Mouse (Mus musculus) hindbrain, postnatal 0 days (tissue): ENCODE results near the gene Sgtb. TPM values are rescaled to one million over a fixed set of nuclear protein-coding genes. Genes with fewer than 3 reads are reported as not detected.

Source experiments
- ATAC-seq: fragments of 200-750 bp; cut with Nextera tagmentation; 2 replicates; pipeline ENCODE4 v1.8.0; 2017; ENCODE audit warnings: mild to moderate bottlenecking, moderate TSS enrichment, moderate library complexity
- DNase-seq: peaks from one replicate; pipeline ENCODE4 v3.0.0-alpha.2; 2015; ENCODE audit warnings: low spot score
- H3K27ac ChIP-seq: fragments of 300-500 bp; sonication (generic); 2 replicates; pipeline ENCODE4 v1.5.1; 2014; ENCODE audit warnings: mild to moderate bottlenecking
- H3K27me3 ChIP-seq: fragments of 300-500 bp; sonication (generic); 2 replicates; pipeline ENCODE4 v1.6.1; 2014; ENCODE audit warnings: low read length, mixed read lengths; ENCODE audit not compliant: insufficient read depth
- H3K36me3 ChIP-seq: fragments of 300-500 bp; sonication (generic); 2 replicates; pipeline ENCODE4 v1.6.1; 2014; ENCODE audit warnings: low read length, mixed read lengths; ENCODE audit not compliant: insufficient read depth
- H3K4me1 ChIP-seq: fragments of 300-500 bp; sonication (generic); 2 replicates; pipeline ENCODE4 v1.6.1; 2014; ENCODE audit warnings: antibody characterized with exemption, low read length, mixed read lengths; ENCODE audit not compliant: insufficient read depth
- H3K4me2 ChIP-seq: fragments of 300-500 bp; sonication (generic); 2 replicates; pipeline ENCODE4 v1.6.1; 2014; ENCODE audit warnings: low read depth, mild to moderate bottlenecking, low read length, moderate library complexity, mixed read lengths
- H3K4me3 ChIP-seq: fragments of 300-500 bp; sonication (generic); 2 replicates; pipeline ENCODE4 v1.5.1; 2014; ENCODE audit warnings: low read length
- H3K9ac ChIP-seq: fragments of 300-500 bp; sonication (generic); replicated peaks from 2 replicates; pipeline ENCODE4 v1.6.1; 2014; ENCODE audit warnings: mild to moderate bottlenecking, low read length, moderate library complexity, mixed read lengths
- H3K9me3 ChIP-seq: fragments of 300-500 bp; sonication (generic); 2 replicates; pipeline ENCODE4 v1.6.1; 2016; ENCODE audit warnings: low read length, mixed read lengths
- CTCF ChIP-seq: IDR thresholded peaks from 2 replicates; pipeline ENCODE4 v1.5.1; 2016; ENCODE audit warnings: antibody characterized with exemption, control low read depth, low read depth
- WGBS: fragments of 180-500 bp; shearing (Covaris S2); extraction: QIAGEN DNeasy Blood & Tissue Kit; methylation state at CpG from one replicate; pipeline ENCODE4 v1.1.7; 2014; 5-methylcytosine and 5-hydroxymethylcytosine counted together
- polyA plus RNA-seq: library from polyadenylated mRNA; unstranded; fragments of >200 nt; fragmentation: Nextera tagmentation; extraction: Ambion mirVana; gene quantifications from 2 replicates; pipeline ENCODE4 v1.2.1, GENCODE M21; 2015
- total RNA-seq: library from RNA; depleted of rRNA; stranded (reverse); fragments of >200 nt; gene quantifications from 2 replicates; pipeline ENCODE4 v1.2.3, GENCODE M21; 2014

The Sgtb gene
- total and polyA plus RNA-seq, 2 experiments from 2014 or later: 24.3 to 26.8 TPM

GRCm38 (mm10) chr13:104089387-104089786 lies 20.2 kb upstream of the Sgtb start:
- H3K4me2 ChIP-seq: no peak overlapping the region
- WGBS: 27% methylated on average over 1 of the region's 1 CpGs
- DNase-seq: peak; percentile 55

GRCm38 (mm10) chr13:104091734-104092133 lies 17.8 kb upstream of the Sgtb start:
- DNase-seq: no peak

More at GRCm38 (mm10) chr13:104089387-104089786, 20.2 kb upstream of the Sgtb start:
- Histone ChIP-seq H3K9ac (no peak overlapping the region), H3K36me3 (no peaks in the 10 kb centered on the region), H3K4me1 (no peaks in the 10 kb centered on the region), H3K9me3 (no peaks in the 10 kb centered on the region), H3K27ac (no peak overlapping the region), H3K27me3 (no peaks in the 10 kb centered on the region), H3K4me3 (no peak overlapping the region)
- peak; percentile 77 for ATAC-seq
- TF ChIP-seq CTCF: peak; percentile 84

GRCm38 (mm10) chr13:104094531-104095385 lies 14.8 kb upstream of the Sgtb start:
- TF ChIP-seq CTCF: no peak
- 83% methylated on average over 11 of the region's 11 CpGs for WGBS
- no peaks in the 10 kb centered on the region for H3K27me3 ChIP-seq
- DNase-seq (no peak), ATAC-seq (no peak)
- H3K4me1 ChIP-seq: no peaks in the 10 kb centered on the region
- H3K27ac ChIP-seq: no peak overlapping the region
- H3K36me3 ChIP-seq: no peaks in the 10 kb centered on the region
- H3K4me3 ChIP-seq: no peak overlapping the region
- H3K4me2 ChIP-seq: no peak overlapping the region
- H3K9me3 ChIP-seq: no peaks in the 10 kb centered on the region
- H3K9ac ChIP-seq: no peak overlapping the region

More at GRCm38 (mm10) chr13:104091734-104092133, 17.8 kb upstream of the Sgtb start:
- H3K27ac ChIP-seq: no peak overlapping the region
- H3K9me3 ChIP-seq: no peaks in the 10 kb centered on the region
- WGBS: 9% methylated on average over 1 of the region's 1 CpGs
- no peak overlapping the region for H3K4me3 ChIP-seq
- no peaks in the 10 kb centered on the region for H3K27me3 ChIP-seq
- H3K36me3 ChIP-seq: no peaks in the 10 kb centered on the region
- no peak for TF ChIP-seq CTCF
- no peak for ATAC-seq
- H3K9ac ChIP-seq: no peak overlapping the region
- no peaks in the 10 kb centered on the region for H3K4me1 ChIP-seq
- no peak overlapping the region for H3K4me2 ChIP-seq

DNA sequence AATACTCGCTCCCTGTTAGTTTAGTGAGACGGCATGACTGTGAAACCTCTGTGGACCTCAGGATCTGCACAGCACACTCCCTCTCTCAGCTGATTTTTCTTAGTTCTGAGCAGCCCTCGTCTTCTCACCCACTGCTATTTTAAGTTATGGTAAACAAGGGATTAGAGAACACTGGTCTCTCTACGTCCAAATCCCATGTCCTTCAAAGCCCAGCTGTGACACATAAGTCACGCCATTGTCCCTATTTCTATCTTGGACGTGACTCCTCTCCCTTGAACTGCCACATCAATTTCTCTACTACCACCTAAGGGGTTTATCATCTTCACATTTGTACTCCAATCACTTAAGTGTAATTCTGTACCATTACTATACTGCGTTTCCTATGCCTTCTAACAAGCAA lies 13.6 kb upstream of the Sgtb start:
- no peak for TF ChIP-seq CTCF
- Histone ChIP-seq H3K4me3 (no peak overlapping the region), H3K9ac (no peak overlapping the region), H3K27ac (no peak overlapping the region), H3K9me3 (no peaks in the 10 kb centered on the region), H3K27me3 (no peaks in the 10 kb centered on the region), H3K4me1 (no peaks in the 10 kb centered on the region), H3K4me2 (no peak overlapping the region), H3K36me3 (no peaks in the 10 kb centered on the region)
- DNase-seq (no peak), ATAC-seq (no peak)
- WGBS: 63% methylated on average over 7 of the region's 7 CpGs

DNA sequence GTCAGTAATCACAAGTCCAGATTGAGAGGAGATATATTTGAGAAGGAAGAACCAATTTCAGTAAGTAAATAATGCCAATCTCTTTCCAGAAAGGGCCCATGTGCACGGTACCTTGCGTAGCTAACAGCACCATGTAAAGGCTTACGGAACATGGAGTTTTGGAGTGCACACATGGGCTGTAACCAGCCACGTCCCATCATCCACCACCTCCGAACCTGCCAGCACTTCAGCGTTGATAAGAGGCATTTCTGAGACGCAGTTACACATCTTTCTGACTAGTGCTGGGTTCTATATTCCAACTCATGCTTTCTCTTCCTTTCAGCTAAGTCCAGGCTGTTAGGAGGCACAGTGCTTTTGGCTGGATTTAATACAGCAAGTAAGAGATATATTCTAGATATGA lies 12.4 kb upstream of the Sgtb start:
- no peak overlapping the region for H3K9ac ChIP-seq
- no peak overlapping the region for H3K4me3 ChIP-seq
- H3K27me3 ChIP-seq: no peaks in the 10 kb centered on the region
- ATAC-seq (no peak), DNase-seq (no peak)
- no peak overlapping the region for H3K4me2 ChIP-seq
- 96% methylated on average over 7 of the region's 7 CpGs for WGBS
- H3K36me3 ChIP-seq: no peaks in the 10 kb centered on the region
- H3K27ac ChIP-seq: no peak overlapping the region
- TF ChIP-seq CTCF: no peak
- H3K4me1 ChIP-seq: no peaks in the 10 kb centered on the region
- H3K9me3 ChIP-seq: no peaks in the 10 kb centered on the region

- H3K36me3 ChIP-seq: no peaks in the 10 kb centered on the region
- peak; percentile 3; the same call in 1 of the 2 replicates for TF ChIP-seq CTCF
- H3K27me3 ChIP-seq: no peaks in the 10 kb centered on the region
- H3K9me3 ChIP-seq: 0 out of 2 replicates have a peak, but pooled peaks cover 2% of the 10 kb centered on the region
- WGBS: 89% methylated on average over 4 of the region's 4 CpGs
- H3K27ac ChIP-seq: no peak overlapping the region
- DNase-seq (no peak), ATAC-seq (no peak)
- H3K9ac ChIP-seq: no peak overlapping the region
- no peak overlapping the region for H3K4me2 ChIP-seq
- H3K4me3 ChIP-seq: no peak overlapping the region
- H3K4me1 ChIP-seq: no peaks in the 10 kb centered on the region
Observed at GRCm38 (mm10) chr13:104100416-104100815, 9.1 kb upstream of the Sgtb start.
